Mouse (Mus musculus) adrenal gland, postnatal 36 days (tissue): ENCODE results near the gene Rpl35a. TPM values are rescaled to one million over a fixed set of nuclear protein-coding genes. Genes with fewer than 3 reads are reported as not detected.

Experiments used
- microRNA-seq: library from miRNA; unstranded; fragments of <30 nt; microRNA quantifications from one replicate; pipeline ENCODE4 v1.2.0, GENCODE M21; 2021
- total RNA-seq, 2 experiments: library from RNA; stranded (reverse); gene quantifications; 2 replicates each; pipeline ENCODE4 v1.2.3; 2021

The Rpl35a gene
- total RNA-seq, 2 experiments from 2014 or later: 627 to 726 TPM

Small RNA genes within 50 kb of the gene (microRNA-seq; reads per million reads assigned to microRNA genes)
- not detected for gene Gm22231
- 12.7 reads per million, percentile 28 among the genes with 10 or more reads in this experiment for gene Mir1947

Other genes with a start within 250 kb of the Rpl35a start
- not detected for gene Smbd1, start 246.0 kb upstream of the Rpl35a start, total RNA-seq
- 100 to 1,000 TPM; 104 to 118 TPM for gene Fyttd1, start 179.0 kb upstream of the Rpl35a start, total RNA-seq
- 10 to 100 TPM; 26.7 to 29.9 TPM for gene Rubcn, start 178.7 kb upstream of the Rpl35a start, total RNA-seq
- gene Lrch3, start 142.4 kb upstream of the Rpl35a start, total RNA-seq: 10 to 100 TPM; 30.5 to 34.4 TPM
- gene Iqcg, start 235 bp upstream of the Rpl35a start, total RNA-seq: 1 to 10 TPM; 2.3 to 2.6 TPM
- gene Lmln, start 6.1 kb downstream of the Rpl35a start, total RNA-seq: 10 to 100 TPM; 12.9 TPM
- 10 to 100 TPM; 42.6 to 44.9 TPM for gene Osbpl11, start 128.6 kb downstream of the Rpl35a start, total RNA-seq
- gene Snx4, start 195.0 kb downstream of the Rpl35a start, total RNA-seq: 10 to 100 TPM; 43.9 to 56.5 TPM